Mouse (Mus musculus): ENCODE measurements around the gene Ttll12.
A peak's percentile ranks its signal among the peaks of the same experiment; 100 is the strongest.

Gene Ttll12

GRCm38 (mm10) chr15:83594513-83595363 is at the start of gene Ttll12:
Gene Ttll12 (minus strand): TSS chr15:83595157.
- peak; percentile 95 for DNase-seq (ENCODE audit: low read depth, low spot score)

DNA sequence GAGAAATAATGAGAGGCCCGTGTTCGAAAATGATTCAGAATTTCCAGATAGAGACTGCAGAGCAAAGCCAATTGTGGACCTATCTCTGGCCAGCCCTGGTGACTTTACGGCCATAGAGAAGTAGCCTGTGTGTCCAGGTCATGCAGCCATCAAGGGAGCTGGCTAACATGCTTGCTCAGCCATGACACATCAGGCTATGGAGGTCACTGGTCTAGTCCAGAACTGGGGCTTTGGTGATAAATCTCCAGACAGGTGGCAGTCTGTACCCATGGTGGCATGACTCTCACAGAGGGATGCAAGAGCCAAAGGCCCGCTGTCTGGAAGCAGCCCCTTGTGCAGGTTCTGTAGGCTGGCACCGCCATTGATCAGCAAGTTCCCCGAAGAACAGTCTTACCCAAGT is 47.6 kb upstream of the Ttll12 start:
- DNase-seq (ENCODE audit: low read depth, low spot score), result no peak

GRCm38 (mm10) chr15:83640208-83640607 is 45.3 kb upstream of the Ttll12 start:
- DNase-seq (ENCODE audit: low read depth, low spot score), result no peak

- DNase-seq (ENCODE audit: low read depth, low spot score), result no peak
Observed at GRCm38 (mm10) chr15:83639160-83639559, 44.2 kb upstream of the Ttll12 start.

DNA sequence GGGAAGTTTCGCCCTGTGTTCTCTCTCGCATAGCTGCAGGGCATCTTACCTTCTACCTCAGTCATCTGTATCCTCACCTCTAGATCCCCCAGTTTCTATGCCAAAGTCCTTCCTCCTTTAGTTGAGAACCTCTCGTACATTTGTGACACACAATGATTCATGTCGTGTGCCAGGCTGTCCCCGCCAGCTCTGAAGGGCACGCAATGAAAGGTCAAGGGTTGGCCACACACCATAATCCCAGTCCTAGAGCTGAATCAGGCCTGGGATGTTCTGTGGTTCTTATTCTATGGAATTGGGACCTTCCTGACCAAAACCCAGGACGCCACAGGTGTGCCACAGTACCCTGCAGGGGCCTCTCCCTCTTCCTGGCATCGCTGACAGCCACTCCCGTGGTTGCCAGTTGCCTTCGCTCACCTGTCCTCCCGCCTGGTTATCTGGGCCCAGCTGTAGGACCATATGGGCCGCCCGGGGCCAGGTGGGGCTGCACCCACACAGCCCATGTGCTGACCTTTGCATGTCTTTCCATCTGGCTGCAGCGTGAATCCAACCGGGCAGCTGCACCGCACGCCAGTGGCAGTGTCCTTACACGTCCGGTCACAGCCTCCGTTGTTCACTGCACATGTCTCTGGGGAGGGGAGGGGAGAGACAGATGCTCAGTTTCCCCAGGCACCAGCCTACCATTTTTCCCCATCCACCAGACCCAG is 43.4 kb upstream of the Ttll12 start:
- no peak for DNase-seq (ENCODE audit: low read depth, low spot score)

DNA sequence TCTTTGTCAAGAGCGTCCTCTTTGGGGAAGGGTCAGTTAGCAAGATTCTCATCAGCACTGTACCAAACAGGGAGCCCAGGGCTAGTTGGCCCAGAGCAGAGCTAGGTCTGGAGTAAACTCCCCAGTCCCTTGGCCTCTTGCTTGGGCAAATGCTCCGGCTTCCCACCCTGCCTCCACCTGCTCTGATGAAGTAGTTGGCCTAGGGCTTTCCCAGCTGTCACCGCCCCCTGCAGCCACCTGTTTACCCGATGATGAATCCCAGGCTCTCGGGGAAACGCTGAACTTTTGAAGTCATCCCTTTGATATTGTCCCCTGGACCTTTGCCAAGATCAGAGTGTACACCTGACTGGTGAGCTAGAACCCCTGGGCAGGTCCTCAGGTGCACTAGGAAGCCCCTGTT is 41.8 kb upstream of the Ttll12 start:
- DNase-seq (ENCODE audit: low read depth, low spot score), result no peak

DNA sequence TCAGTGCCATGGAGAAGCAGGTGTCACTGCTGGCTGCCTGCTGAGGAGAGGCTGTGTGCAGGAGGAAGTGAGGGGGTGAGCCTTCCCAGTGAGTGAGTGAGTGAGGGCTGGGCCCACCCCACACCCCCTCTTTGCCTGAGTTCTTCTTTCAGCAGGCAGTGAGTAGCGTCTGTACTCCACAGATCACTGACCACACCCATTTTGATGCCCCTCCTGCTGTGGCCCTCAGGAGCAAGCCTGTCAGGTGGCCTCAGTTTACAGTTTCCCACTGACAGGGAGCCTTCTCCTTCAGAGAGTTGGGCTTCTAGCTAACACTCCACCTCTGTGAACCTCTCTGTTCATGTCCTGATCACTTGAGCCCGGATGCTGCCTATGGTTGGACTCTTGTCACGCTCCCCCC is 40.3 kb upstream of the Ttll12 start:
- DNase-seq (ENCODE audit: low read depth, low spot score), result no peak

DNA sequence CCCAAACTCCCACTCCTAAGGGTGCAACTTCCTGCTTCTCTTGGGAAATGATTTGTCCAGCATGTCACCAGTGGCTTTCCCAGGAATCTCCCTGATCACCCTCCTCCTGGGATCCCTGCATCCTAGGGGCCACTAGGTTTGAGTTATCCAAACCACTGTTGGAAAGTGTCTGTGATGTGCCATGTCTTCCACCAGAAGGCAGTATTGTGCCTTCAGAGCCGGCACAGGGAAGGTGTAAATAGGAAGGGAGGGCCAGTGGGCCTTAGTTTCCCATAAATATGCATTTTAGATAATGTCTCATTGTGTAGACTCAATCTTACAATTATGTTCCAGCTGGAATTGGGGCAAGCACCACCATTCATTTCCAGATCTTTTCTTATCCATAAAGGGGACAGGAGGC is 39.1 kb upstream of the Ttll12 start:
- no peak for DNase-seq (ENCODE audit: low read depth, low spot score)

DNA sequence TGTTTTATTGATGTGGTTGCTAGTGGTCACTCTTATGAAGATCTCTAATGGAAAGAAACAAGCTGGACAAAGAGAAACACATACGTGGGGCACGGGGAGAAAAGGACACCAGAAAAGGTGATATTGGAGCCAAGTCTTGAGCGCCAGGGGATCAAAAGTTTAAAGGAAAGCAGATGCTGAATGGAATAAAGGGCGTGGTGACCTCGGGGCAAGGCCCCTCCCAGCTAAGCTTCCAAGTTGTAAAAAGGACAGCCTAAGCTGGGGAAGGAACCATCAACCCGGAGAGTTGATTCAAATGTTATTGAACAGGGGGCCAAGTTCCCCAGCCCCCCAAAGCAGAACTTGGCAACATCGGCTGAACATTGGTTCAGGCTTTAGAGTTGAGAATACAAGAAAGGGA is 36.1 kb upstream of the Ttll12 start:
- DNase-seq (ENCODE audit: low read depth, low spot score), result no peak

- no peak for DNase-seq (ENCODE audit: low read depth, low spot score)
Observed at GRCm38 (mm10) chr15:83629716-83630115, 34.8 kb upstream of the Ttll12 start.

DNA sequence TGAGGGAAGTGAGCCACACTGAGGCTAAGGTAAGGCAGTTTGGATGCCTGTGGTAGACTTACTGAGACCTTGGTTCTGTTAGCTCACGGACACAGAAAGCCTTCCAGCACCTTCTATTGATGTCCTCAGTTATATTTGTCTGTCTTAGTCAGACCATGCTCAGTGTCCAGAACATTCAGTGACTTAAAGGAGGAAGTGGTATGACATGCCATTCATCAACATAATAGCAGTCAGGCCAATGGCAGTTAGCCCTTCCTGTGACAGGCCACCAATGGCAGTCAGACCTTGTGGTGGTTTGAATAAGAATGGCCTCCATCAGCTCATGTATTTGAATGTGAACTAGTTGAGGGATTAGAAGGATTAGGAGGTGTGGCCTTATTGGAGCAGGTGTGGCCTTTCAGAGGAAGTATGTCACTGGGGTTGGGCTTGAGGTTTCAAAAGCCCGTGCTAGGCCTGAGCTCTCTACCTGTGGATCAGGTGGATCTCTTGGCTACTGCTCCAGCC is 31.2 kb upstream of the Ttll12 start:
- no peak for DNase-seq (ENCODE audit: low read depth, low spot score)

- no peak for DNase-seq (ENCODE audit: low read depth, low spot score)
Observed at GRCm38 (mm10) chr15:83615245-83615644, 20.3 kb upstream of the Ttll12 start.

GRCm38 (mm10) chr15:83607115-83607802 is 12.3 kb upstream of the Ttll12 start:
- DNase-seq (ENCODE audit: low read depth, low spot score), result no peak

- no peak for DNase-seq (ENCODE audit: low read depth, low spot score)
Observed at GRCm38 (mm10) chr15:83606700-83607099, 11.7 kb upstream of the Ttll12 start.

DNA sequence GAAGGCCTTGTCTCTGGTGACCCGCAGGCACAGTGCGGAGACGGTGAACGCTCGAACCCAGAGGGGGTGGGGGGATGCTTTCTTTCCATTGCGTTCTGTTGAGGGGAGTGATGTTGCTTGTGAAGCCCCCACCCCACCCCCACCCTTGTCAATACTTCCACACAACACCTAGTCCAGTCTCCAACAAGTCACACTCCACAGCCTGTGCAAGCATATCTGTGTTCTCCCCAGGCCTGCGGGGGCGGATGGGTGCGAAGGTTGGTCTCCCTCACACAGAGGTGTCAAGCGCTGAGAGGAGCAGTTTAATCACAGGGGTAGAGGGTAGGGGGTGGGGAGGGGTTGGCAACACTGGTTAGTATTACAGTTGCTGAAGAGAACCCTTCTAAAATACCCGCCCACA is 11.3 kb upstream of the Ttll12 start:
- DNase-seq (ENCODE audit: low read depth, low spot score), result no peak

DNA sequence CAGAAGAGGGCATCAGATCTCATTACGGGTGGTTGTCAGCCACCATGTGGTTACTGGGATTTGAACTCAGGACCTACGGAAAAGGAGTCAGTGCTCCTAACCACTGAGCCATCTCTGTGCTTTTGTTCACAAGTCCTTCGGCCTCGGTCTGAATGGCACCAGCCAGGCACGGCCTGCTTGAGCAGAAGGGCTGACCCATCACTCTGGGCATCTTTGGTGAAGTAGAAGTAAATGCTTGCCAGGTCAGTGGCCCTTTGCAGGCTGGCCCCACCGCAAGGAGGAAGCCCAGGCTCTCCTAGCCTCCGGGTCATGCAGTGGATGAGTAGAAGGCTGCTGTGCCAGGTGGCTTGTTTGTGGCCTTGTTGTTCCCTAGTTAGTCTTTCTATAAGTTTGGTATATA is 8.5 kb upstream of the Ttll12 start:
- DNase-seq (ENCODE audit: low read depth, low spot score), result no peak

- no peak for DNase-seq (ENCODE audit: low read depth, low spot score)
Observed at GRCm38 (mm10) chr15:83603046-83603396, 8.1 kb upstream of the Ttll12 start.

DNA sequence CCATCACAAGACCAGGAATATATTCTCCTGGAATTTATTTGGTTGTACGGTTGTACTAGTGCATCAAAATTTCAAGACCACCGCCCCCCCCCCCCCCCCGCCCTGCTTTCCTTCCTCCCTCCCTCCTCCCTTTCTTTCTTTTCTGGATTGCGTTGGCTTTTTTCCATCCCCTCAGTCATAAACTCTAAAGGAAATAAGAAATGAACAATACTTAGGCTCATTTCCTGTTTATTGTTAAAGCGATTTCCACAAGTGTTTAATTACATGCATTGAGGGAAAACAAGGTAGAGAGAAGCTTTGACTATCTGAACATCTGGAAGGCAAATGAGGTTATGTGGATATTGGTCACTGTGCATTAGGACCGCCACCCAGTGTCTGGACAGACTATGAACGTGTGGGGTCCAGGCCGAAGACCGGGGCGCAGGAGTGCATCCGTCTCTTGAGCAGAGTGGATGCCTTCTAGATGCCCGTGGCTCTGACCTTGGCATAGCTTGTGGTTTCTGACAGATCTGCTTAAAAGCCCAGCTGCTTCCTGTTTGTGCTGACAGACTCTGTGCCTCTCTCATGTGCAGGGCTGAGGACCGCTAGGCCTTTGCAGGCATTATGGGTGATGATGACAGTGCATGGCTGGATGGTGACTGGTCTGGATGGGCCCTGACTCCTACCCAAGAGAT is 7.6 kb upstream of the Ttll12 start:
- no peak for DNase-seq (ENCODE audit: low read depth, low spot score)

- DNase-seq (ENCODE audit: low read depth, low spot score), result no peak
Observed at GRCm38 (mm10) chr15:83601185-83601584, 6.2 kb upstream of the Ttll12 start.

DNA sequence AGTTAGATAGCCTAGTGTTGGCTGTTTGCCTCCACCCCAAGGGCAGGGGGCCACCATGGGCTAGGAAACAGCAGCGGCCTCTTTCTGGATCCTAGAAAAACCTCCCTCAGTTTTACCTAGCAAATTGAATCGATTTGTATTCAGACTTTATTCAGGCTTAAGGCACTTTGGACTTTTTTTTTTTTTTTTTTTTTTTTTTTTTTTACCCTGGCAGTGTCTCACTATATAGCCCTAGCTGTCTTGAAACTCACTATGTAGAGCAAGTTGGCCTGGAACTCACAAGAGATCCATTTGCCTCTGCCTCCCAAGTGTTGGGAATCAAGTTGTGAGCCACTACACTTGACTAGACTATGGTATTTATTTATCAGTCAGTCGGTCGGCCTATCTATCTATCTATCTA is 1.9 kb upstream of the Ttll12 start:
- no peak for DNase-seq (ENCODE audit: low read depth, low spot score)

GRCm38 (mm10) chr15:83595364-83595711 is 381 bp upstream of the Ttll12 start:
- DNase-seq (ENCODE audit: low read depth, low spot score), result no peak

Data from WW6 (cell line).